ENCODE assay signal across 16 mouse cellular contexts in the genomic region with DNA sequence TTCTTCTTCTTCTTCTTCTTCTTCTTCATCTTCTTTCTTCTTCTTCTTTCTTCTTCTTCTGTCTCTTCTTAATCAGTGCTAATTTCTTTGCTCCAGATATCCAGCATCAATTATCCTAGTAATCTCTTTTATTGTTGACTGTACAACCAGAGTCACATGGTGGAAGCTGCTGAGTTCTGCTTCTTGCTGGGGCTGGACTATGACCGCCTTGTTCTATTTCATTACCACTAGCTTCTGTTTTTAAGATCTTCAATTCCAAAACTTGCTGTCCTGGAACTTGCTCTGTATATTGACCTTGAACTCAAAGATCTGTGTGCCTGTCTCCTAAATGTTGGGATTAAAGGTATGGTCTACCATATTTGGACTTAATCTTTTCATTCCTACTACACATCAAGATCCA.
"Had no signal": no experiment of that assay in that cellular context is flagged by ENCODE, and none has a peak within 500 bp of the region (broad histone marks: within the 10 kb centered on the region; RNA-seq: fewer than 3 reads in every experiment).

No protein-coding gene starts in this region.

- H3K4me1 ChIP-seq: neural tube, embryonic 13.5 days; neural tube, embryonic 15.5 days; stomach, embryonic 15.5 days had no signal

- H3K27ac ChIP-seq: neural tube, embryonic 13.5 days; neural tube, embryonic 15.5 days; stomach, embryonic 15.5 days; stomach, postnatal 0 days had no signal

- H3K27me3 ChIP-seq: neural tube, embryonic 13.5 days; neural tube, embryonic 15.5 days; stomach, embryonic 15.5 days had no signal

- H3K4me3 ChIP-seq: neural tube, embryonic 13.5 days; neural tube, embryonic 15.5 days; stomach, embryonic 15.5 days had no signal

- DNase-seq: retina, postnatal 1 day; right cerebral cortex, adult 18-20 months; right cerebral cortex, postnatal 14 days; right cerebral cortex, postnatal 25 days; right cerebral cortex, postnatal 4 days; spleen, adult 18-20 months; thymus, adult 18-20 months; thymus, adult 2 months; thymus, postnatal 14 days; thymus, postnatal 25 days; thymus, postnatal 36 days; thymus, postnatal 4 days had no signal

- H3K36me3 ChIP-seq: neural tube, embryonic 13.5 days; neural tube, embryonic 15.5 days; stomach, embryonic 15.5 days had no signal
